Mouse (Mus musculus) left cerebral cortex, adult 9 months (tissue): ENCODE results near the gene Atox1.
"Not testable (repeated sequence)": the region's sequence is repeated elsewhere in the genome, so short reads cannot be mapped to it uniquely, and the experiment has no call there.

ENCODE experiments used
- DNase-seq, 2 experiments: peaks; one replicate each; pipeline ENCODE4 v3.0.0; 2022; ENCODE audit warnings: low spot score in 2 of 2

Gene Atox1

DNA sequence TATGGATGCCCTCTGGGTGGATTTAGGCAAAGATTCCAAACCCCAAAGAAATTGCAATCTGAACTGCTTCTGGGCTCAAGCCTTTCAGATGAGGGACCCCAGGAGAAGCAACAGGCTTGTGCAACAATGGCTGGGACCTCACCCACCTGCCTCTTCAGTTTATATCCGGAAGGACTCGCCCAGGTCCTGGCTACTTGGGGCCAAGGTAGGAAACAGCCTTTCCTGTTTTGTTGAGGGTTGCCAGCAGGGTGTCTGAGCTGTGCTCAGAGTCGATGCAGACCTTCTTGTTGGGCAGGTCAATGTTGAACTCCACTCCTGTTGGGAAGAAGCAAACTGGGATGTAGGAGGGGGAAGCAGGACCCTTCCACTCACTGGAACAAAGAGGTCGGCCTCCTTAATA lies 10.7 kb downstream of the Atox1 start:
- DNase-seq: no peak

DNA sequence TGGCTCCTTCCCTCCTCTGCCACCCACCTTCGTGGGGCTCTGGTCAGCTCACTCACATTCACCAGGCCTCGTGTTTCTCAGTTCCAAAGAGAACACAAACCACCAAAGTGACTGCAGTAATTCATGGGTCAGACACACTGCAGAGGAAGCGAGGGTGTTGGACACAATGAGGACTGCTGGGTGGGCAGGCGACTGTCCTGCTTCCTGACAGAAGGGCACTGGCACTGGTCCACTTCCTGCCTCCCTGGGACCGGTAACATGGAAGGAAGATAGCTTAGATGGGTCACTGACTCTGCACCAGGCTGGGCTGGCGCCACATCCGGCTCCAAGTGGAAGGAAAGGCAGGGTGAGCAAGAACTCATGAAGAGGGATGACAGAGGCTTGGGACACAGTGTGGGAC lies 11.5 kb downstream of the Atox1 start:
- no peak for DNase-seq

DNA sequence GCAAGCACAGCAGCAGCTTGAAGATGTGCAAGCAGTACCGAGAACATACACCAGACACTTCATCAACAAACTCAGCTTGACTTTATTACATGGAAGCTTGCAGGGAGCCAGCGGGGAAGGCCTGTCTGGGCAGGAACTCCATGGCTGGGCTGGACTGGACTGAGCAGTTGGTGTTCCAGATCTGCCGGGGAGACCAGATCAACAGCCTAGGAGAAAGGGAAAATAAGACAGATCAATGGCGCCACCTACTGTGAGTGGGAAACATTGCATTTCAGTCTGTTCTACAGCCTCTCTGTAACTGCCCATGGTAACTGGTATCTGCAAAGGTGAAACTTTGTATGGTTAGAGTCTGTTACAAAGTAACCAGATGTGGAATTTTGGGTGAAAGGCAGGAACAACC lies 14.5 kb downstream of the Atox1 start:
- peak in 1 of 2 experiments; percentile 82 for DNase-seq

DNA sequence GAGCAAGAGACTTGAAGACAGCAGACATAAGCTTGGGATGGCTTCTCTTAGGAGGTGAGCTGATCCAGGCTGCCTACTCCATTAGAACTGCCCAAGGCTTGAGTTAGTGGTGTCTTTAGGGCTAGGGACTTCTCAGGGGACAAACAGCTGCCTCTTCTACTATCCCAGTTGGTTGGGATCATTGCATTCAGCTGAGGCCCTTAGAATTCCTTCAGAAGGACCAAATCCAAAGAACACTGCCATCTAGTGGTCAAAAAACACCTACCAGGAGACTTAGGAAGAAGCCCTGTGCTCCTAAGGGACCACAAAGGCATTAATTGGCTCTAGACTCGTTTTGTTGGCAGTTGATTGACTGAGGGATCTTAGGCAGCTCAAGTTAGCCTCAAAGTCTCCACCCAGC lies 16.3 kb downstream of the Atox1 start:
- peak in 1 of 2 experiments; percentile 65 for DNase-seq

DNA sequence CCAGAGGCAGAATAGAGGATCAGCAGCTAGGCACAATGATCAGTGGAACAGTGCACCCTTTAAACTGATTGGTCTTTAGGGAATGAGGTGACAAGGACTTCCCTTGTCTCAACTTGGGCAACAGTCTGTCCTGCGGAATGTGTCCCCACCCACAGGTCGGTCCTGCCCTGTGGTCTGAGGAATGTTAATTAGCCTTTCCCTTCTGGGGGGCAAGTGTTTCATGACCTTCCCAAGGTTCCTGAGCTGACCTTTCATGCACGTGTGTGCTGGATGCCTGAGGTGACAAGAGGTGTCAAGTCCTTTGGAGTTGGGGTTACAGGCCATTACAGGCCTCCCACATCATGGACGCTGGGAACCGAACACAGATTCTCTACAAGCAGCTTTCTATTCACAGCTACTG lies 21.3 kb downstream of the Atox1 start:
- DNase-seq: no peak

DNA sequence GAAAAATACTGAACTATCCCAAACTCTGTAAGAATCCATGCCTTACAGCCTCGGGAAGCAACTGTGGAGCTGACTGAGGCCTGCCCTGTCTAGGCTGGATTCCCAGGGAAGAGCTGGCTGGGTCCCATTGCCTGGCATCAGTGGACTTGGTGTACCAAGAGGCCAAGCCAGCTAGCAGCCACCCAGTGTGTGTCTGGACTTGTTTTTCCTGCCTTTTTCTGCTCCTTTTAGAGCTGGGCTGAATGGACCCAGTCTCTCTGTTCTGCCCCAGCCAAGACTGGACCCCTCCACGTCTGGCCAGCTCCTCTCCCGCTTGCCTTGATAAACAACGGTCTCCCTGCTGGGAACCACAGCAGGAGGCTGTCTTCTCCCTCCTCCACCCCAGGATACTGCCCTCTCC lies 23.0 kb downstream of the Atox1 start:
- no peak for DNase-seq

DNA sequence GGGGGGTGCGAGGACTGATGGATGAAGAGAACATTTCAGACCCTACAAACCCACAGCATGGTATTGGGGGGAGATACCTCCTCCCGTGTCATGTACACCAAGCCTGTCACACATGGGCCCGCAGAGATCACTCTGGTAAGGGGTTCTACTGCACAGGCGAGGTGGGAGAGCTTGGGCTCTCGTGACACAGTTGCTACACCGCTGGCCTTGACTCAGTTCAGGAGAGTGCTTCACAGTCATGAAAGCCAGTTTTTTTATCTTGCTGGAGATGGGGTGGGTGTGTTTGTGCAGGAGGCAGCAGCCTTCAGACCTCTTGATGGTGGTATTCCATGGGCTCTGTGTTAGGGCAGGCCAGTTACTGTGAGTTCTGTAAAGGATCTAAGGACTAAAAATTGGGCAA lies 24.9 kb downstream of the Atox1 start:
- no peak for DNase-seq

DNA sequence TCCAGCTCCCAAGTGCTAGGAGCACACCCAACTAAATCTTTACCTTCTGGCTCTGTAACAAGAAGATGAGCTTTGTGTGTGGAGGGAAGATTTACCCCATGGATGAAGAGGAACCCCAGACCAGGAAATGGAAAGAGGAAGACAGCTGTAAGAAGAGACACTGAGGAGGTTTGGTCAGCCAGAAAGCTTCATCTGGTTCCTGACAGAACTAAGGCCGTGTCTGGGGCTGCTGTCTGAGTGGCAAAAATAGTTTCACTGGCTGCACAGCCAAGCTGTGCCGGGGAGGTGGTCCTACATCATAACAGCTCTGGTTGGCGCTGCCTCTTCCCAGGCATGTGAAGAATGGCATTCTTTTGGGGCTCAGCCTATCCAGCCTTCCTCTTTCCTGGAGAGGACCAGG lies 28.1 kb downstream of the Atox1 start:
- no peak for DNase-seq

DNA sequence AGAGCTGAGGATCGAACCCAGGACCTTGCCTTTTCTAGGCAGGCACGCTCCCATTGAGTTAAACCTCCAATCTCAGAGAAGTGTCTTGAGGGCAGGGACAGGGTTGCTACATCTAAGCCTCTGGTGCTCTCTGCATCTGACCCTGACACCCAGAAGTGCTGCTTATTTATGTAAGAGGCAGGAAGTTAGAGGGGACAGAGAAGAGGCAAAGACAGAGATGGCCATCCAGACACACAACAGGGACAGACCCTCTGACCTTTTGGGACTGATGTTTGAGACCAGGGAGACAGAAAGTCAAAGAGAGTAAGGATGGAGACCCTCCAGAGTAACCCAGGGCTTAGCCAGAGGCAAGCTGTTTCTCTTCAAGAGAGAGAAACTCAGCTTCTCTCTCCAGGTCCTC lies 31.1 kb downstream of the Atox1 start:
- no peak for DNase-seq

DNA sequence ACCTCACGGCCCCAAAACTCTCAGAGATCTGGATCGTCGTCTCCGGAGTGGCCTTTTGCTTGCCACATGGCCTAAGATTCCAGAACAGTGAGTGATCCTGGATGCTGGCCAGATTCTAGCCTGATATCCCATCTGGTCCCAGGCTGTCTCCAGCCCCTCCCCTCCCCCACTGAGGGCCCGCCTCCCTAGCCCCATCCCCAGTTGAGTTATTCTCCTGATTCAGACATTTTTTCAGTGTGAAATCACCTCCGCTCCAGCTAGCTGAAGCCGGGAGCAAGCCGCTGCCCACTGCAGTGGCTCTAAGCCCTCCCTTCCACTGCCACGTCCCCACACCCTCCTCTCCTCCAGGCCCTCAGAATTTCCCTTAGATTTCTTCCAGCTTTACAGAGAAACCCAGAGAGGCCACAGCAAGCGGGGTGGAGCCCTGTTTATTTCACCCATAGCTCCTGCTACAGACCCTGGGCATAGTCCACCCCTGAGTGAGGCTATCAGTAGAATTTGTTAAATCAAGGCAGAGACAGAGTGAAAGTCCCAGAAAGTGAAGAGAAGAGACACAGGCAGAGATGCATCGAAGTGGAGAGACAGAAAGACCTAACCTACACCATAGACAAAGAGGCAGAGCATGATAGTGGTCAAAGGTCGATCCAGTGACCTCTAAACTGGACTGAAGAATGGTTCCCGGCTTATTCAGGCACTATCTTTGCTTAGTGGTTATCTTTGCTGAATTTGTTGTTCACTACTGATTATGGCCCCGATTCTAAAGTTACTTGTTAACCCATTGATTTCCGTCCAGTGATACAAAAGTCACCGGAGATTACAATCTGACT lies 32.6 kb downstream of the Atox1 start:
- DNase-seq: no peak

DNA sequence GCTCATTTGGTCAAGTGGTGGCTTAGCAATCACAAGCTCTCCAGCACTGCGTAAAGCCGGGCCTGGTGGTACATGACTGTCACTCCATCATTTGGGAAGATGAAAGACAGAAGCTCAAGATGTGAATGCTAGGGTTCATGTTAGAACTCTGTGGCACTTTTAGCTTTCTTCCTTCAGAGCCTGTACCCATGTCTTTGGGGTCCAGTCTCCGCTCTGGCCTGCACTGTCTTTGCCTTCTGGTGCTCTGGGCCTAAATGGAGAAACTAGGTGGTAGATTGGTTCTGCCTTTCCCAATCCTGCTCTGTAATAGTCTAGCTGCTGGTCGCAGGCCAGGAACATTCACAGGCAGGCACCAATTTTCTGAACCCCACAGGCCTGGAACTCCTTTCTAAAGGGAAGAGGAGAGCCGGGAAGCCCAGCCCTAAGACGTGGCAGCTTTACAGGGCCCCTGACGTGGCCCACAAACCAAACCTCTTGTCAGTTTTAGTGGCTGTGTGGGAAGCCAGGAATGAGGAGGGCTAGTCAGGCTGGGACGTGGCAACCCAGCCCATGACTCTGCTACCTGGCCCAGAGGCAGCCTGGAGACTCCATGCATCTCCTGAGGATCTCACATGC lies 36.2 kb downstream of the Atox1 start:
- no peak for DNase-seq

DNA sequence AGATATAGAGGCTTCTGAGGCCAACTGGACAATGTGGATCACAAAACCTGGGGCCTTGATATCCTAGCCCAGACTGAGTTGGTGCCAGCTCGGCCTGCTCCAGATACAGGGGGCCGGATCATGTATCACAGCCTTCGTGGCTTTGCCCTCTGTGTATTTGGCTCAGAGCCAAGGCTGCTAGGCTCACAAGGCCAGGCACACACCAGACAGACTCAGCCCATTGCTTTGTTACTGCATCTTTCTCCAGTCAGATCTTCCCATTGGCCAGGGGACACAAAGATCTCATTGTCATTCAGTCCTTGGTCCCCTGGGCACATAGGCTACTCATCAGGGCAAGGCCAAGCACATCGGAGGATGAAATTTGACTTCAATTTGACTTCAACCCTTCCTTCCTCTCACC lies 37.3 kb downstream of the Atox1 start:
- DNase-seq: peak; percentile 25 to 34

DNA sequence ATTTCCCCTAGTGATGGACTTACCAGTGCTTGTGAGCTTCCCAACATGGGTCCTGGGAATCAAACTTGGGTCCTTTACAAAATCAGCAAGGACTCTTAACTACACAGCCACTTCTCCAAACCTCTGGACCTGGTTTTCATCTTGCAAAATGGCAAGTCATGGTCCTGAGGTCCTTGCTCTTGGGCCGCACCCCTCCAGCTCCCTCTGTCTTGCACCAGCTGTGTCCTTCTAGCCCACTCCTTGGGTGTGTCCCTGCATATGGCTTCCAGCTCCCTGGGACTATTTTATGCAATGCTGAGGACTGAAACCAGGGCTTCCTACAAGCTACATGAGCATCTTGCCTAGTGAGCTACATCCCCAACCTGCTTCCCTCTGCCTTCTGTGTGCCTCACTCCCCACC lies 38.1 kb downstream of the Atox1 start, which contains the start of gene Sparc:
Sparc (minus strand) TSS at position 206 of the 400 bp plus-strand sequence.
- DNase-seq: no peak

DNA sequence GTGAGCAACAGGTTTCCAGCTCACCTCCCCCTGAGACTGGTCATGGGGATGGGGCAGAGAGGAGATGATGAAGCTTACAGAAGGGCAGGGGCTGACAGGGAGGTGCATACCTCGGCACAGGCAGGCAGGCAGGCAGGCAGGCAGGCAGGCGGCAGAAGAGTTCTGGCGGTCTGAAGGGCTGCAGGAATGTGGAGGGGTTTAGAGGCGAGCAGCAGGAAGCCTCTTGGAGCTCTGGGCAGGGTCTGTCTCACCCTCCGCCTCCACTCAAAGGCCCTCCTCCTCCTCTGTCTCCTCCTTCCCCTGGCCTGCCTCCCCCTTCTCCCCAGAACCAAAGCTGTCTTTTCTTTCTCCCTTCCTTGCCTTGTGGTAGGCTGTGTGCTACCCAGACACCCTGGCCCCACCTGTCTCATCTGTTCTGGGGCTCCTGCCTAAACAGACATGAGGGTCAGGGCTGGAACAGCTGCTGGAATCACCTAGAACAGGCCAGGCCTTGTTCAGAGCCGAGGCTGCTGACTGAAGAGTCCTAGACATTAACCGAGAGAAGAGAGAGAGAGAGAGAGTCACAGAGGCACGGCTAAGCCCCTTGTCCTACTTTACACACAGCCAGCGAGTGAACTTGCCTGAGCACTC lies 41.2 kb downstream of the Atox1 start:
- DNase-seq: no peak

DNA sequence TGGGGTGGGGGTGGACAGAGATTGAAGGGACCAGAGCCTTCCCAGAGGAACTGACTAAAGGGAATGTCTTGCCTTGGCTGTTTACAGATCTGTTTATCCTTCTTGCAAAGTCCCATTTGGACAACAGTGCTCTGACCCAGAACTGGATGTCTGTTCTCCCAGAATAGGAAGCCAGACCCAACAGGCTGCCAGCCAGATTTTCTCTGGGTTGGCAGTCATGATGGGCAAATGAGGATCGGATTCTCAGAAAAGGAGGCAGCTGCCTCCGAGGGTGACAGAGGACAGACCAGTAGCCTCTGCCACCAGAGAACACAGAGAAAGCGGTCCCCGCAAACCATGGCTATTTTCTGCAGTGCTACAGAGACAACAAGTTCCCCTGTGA lies 41.8 kb downstream of the Atox1 start:
- DNase-seq: peak in 1 of 2 experiments; percentile 44

DNA sequence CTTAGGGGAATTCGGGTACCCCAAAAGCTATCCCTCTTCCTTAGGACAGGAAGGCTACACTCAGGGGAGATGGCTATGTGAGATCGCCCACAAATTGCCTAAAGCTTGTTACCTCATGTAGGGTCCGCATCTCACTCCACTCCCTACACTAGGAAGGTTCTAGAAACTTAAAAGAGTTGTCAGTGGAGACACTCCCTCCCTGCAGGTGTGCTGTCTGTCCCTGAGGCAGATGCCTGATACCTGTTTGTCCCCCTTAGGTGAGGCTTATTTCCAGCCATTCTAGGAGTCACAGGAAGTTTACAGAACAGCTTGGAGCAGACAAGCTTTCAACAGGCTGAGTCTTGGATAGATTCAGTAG lies 42.4 kb downstream of the Atox1 start:
- DNase-seq: no peak

DNA sequence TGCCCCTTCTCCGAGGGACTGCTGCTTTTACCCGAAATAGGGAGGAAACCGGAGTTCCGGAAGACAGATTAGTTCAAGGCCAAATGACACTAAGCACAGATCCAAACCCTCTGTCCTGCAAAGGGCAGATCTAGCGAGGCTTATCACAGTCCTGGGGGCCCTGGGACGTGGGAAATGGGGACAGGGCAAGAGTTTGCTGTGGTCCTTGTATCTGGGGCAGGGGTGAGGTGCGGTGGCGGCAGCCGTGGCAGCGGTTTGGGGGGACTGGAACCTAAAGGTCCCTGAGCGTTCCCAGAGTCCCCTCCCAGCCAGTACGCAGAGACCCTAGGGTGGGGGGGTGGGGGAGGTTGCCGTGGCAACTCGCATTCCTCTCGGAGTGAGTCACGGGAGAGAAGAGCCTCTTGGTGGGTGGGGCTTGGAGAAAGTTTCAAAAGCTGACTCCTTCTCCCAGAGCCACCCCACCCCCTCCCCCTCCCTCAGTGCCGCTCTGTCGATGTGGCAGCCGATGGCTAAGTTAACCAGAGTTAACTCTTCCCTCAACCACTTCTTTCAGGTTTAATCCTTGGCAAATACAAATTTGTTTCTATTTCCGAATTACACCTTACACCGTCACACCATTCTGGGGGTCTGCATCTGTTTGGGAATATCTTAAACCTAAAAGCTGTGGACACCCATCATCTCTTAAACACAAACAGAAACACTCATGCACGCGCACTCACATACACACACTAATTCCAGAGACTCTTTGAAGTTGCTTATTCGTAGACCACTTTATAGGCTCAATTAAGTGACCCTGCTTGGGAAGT lies 42.9 kb downstream of the Atox1 start:
- no peak for DNase-seq

DNA sequence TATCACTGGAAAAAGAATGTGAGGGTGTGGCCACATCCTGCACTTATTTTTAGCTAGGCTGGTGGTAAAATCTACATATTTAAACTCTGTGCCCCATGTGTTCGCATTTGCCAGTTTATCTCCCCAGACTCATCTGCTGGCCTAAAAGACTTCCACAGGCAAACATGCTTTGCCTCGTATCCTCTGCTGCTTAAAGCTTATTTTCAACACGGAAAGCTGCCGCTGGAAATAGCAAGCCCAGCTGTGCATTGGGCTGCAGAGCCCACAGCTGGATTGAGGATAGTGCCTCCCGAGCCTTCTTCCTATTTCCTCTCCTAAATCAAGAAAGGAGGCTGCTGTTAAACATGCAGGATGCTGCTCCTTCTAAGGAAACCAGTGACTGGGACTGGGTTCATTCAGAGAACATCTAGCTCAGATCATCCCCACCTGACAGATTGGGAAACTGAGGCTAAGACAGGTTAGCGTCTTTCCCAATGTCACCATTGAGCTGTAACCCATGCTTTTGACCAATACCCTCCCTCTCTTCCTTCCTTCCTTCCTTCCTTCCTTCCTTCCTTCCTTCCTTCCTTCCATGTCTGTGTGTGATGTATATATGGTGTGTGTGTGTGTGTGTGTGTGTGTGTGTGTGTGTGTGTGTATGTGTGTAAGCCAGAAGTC lies 44.3 kb downstream of the Atox1 start:
- DNase-seq: no peak

DNA sequence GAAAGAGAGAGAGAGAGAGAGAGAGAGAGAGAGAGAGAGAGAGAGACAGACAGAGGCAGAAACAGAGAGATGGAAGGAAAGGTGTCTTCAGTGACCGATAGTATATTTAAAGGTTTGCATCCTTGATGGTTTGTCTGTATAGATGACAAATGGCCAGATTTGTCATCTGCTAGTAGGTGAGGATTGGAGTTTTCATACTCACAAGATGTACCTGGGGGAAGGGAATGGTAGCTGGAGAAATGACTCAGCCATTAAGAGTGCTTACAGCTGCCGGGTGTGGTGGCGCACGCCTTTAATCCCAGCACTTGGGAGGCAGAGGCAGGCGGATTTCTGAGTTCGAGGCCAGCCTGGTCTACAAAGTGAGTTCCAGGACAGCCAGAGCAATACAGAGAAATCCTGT lies 45.3 kb downstream of the Atox1 start:
- DNase-seq: not testable (repeated sequence)

DNA sequence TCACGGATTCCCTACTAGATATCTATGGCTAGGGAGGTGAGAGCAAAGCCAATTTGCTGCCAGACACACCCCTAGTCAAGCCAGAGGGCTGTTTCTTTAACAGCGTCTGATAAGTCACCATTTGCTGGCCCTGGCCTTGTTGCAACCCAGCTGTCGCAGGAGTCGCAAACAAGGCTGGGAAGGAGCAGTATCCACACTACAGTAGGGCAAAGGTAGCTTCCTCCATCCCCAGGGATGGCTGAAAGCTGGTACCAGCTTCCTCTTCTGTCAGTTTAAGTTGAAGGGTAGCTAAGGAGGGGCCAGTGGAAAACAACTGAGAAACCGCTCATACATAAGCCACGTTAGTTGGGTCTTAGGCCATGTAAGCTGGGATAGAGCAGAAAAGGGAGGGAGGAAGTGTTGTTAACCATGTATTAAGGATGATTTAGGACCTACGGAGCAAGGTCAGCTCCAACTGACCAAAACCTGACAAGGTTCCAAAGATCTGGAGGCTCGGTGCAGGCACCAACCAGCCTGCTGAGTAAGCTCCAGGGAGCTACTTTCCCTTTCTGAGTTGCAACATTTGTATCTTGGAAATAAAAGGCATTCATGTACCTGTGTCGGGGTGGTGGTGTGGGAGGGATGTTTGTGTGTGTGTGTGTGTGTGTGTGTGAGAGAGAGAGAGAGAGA lies 45.9 kb downstream of the Atox1 start:
- DNase-seq: no peak

DNA sequence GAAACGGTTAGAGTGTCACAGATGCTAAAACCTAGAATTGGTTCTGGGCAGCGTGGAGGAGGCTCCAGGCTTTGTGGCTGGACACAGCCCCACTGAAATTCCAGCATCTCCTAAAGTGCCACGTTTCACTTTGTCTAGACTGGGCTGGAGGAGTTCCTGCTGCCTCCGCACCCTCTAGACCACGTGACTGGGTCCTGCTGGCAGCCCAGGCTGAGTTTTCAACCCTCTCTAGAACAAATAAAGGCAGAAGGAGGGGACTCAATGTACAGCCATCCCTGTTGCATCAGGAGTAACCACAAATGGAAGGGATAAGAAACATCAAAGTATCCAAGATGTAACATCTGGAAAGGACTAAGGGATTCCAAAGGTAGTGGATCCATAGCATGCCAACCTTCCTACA lies 46.7 kb downstream of the Atox1 start:
- no peak for DNase-seq
